Mouse (Mus musculus): Measurements from ENCODE around the gene Tspan11.

Gene Tspan11

DNA sequence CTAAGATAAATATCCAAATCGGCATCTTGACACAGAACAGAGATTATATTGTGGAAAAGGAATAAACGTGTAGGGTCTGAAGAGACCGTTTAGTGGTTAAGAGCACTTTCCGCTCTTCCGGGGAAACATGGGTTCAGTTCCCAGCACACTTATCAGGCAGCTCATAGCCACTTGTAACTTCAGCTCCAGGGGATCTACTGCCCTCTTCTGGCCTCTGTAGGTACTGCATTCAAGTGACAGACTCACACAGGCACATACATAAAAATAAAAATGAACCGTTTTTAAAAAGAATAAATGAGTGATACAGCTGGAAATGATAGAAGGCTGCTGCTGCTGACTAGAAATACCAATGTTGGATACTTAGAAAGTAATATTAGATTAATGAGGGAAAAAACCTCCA is 7.9 kb upstream of the Tspan11 start:
- DNase-seq = no peak

DNA sequence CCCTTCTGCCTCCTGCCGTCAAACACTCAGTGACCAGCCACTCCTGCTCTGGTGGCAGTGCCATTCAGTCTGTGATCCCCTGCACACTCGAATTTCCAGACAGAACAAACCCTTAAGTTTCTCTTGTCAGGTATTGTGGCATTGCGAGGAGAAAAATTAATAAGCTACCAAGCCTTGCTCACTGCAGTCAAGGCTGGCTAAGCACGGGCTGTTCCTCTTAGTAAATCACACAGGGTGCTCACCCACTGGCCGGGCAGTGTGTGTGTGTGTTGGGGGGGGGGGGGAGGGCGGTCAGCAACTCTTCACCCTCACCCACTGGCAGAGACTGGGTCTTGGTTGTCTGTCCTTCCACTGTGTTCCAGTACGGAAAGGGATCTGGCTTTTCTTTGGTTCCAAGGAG is 473 bp upstream of the Tspan11 start:
- DNase-seq = no peak

- DNase-seq = no peak
Measured at GRCm38 (mm10) chr6:127888581-127888980, 1.2 kb downstream of the Tspan11 start.

GRCm38 (mm10) chr6:127893611-127894010 is 6.2 kb downstream of the Tspan11 start:
- no peak for DNase-seq

GRCm38 (mm10) chr6:127894999-127895398 is 7.6 kb downstream of the Tspan11 start:
- no peak for DNase-seq

DNA sequence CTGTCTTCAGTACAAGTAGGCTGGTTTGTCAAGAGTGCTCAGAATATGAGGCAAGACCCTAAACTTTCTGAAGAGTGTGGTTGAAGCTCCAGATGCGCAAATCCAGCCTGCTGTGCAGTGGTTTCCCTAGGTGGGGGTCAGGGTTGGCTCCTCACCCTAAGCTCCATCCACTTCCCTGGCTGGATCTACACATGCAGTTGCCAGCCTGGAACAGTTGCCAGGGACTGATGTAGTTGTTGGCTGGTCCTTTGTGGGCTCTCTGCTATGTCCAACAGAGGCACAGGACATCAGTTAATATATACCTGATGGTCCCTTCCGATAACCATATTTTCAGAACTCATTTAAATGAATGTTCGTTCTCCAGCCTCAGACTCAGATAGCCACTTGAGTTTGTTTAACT is 9.0 kb downstream of the Tspan11 start:
- DNase-seq = no peak

- no peak for DNase-seq
Measured at GRCm38 (mm10) chr6:127897342-127897741, 10.0 kb downstream of the Tspan11 start.

DNA sequence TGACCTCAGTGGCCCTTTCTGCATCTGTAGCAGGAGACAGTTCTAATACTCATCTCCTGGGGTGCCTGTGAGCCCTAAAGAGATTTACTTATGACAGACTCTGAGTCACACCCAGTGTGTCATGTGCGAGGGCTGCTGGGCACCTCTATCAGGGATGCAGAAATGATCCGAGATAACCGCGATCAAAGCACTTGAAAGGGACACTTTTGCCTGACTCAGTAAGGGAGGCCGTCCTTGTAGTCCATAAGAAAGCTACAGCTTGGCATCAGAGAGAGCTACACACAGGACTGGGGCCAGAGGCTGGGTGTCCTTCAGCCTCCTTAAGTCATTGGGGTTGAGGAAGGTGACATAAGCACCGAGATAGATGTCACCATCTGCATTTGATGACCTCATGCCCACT is 12.7 kb downstream of the Tspan11 start:
- no peak for DNase-seq

GRCm38 (mm10) chr6:127901261-127901660 is 13.9 kb downstream of the Tspan11 start:
- no peak for DNase-seq

GRCm38 (mm10) chr6:127901669-127902068 is 14.3 kb downstream of the Tspan11 start:
- no peak for DNase-seq

- no peak for DNase-seq
Measured at GRCm38 (mm10) chr6:127902559-127902958, 15.2 kb downstream of the Tspan11 start.

GRCm38 (mm10) chr6:127910638-127911037 is 23.2 kb downstream of the Tspan11 start:
- no peak for DNase-seq

DNA sequence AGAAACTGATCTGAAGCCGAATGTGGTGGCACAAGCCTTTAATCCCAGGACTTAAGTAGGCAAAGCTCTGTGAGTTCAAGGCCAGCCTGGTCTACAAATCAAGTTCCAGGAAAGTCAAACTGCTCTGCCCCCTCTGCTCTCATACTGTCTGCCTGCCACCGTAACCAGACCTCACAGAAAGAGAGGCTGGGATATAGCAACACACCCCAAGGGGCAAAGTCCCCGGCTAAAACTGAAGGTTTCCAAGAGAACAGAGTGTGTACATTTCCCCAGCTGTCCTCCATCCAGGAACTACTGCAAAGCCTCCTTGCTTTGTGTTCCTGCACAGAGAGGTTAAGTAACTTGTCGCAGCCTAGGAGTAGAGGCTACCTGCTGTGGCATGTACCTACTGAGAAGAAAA is 24.3 kb downstream of the Tspan11 start:
- DNase-seq = no peak

GRCm38 (mm10) chr6:127912938-127913337 is 25.5 kb downstream of the Tspan11 start:
- DNase-seq = no peak

- DNase-seq = no peak
Measured at GRCm38 (mm10) chr6:127916993-127917392, 29.6 kb downstream of the Tspan11 start.

- no peak for DNase-seq
Measured at GRCm38 (mm10) chr6:127917712-127918111, 30.3 kb downstream of the Tspan11 start.

- no peak for DNase-seq
Measured at GRCm38 (mm10) chr6:127919491-127919890, 32.1 kb downstream of the Tspan11 start.

DNA sequence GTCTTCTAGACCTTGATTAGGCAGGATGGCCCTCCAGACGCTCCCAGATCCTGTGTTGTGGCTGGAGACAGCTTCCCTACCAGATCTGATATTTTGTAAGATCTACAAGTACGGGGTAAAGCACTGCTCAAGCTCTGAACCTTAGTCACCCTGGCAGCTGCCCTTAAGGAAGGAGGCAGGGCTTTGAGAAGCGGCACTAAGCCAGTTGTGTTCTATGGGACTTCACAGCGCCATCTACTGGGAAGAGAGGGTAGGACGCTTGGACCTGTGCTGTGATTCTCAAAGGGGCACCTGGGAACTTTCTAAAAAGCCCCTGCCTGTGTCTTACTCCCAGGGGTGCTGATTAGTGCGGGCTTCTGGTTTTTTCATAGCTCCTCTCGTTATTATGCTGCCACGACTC is 33.3 kb downstream of the Tspan11 start:
- DNase-seq = peak; percentile 78 to 86

GRCm38 (mm10) chr6:127921996-127922395 is 34.6 kb downstream of the Tspan11 start:
- DNase-seq = no peak

GRCm38 (mm10) chr6:127923296-127923695 is 35.9 kb downstream of the Tspan11 start:
- DNase-seq = peak in 1 of 2 experiments; percentile 32

DNA sequence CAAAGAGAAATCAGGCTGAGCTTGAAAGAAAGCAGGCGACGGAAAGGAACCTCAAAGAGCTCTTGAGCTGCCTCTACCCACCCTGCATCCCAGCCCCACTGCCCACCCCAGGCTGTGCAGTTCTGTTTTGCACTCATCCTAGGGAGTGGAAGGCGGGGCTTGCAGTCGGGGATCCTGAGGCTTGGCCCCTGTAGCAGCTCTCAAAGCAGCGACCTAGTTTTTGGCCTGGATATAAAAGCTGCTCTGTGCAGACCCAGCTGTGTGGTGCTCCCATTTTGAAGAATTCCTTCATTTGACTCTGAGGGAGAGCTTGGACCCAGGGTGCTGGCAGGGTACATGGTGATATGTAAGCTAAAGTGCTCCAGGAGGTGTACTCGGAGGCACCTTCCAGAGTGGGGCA is 37.4 kb downstream of the Tspan11 start:
- peak in 1 of 2 experiments; percentile 18 for DNase-seq

DNA sequence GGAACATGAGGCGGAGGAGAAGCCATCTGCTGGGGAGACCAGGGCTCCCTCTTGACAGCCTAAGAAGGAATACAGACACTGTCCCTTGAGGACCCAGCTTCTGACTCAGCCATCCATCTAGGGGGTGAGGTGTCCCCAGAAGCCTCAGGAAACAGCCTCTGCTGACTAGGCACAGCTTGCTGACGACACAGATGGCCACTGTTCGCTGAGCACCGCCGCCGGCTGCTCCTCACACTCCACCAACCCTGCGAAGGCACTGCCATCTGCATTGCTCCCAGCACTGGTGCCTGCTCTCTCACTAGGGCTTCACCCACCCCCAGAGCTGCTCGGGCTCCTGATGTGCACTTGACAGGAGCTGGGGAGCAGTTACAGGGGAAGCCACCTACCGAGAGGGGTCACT is 38.5 kb downstream of the Tspan11 start:
- peak; percentile 29 to 42 for DNase-seq

DNA sequence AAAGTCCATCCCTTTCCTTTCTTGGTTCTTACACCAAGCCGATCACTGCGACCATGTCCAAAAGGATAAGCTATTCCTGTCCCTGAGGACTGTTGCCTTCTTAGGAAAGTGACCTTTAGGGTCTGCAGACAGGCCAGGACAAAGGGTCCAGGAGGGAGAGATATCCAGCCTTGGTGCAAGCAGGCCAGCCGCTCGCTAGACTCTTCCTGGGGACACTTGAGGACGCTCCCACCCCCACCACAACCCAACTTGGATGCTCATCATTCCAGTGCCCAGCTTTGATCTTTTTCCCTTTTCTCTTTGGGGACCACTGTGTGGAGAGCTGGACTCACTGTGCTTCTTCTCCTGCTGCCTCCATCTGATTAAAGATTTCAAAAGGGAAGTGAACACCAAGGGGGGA is 41.3 kb downstream of the Tspan11 start:
- DNase-seq = no peak

DNA sequence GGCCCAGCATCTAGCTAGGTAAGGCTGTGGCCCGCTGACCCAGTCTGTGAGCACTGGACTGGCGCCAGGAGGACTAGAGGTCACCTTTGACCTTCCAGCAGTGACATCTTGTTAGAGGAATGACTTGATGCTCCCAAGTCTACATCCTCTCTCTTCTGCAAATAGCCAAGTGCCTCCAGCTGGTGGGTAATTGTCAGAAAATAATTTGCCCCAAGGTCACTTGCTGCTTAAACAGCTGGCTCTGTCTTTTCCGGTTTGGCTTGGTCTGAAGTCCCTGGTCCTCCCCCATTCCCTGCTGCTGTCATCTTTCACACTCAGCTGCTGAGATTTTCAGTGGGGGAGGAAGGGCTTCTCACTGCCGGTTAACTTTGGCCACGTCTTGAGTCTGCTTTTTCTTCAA is 45.3 kb downstream of the Tspan11 start:
- DNase-seq = no peak

GRCm38 (mm10) chr6:127933841-127934240 is 46.5 kb downstream of the Tspan11 start:
- no peak for DNase-seq

GRCm38 (mm10) chr6:127935105-127935504 is 47.7 kb downstream of the Tspan11 start:
- no peak for DNase-seq

Data from cerebellum, postnatal 25 days (tissue).